Mouse (Mus musculus) heart, postnatal 10 days (tissue): ENCODE results near the gene Mesp2. TPM values are rescaled to one million over a fixed set of nuclear protein-coding genes. Genes with fewer than 3 reads are reported as not detected.

Experiments
- DNase-seq, 2 experiments: peaks; one replicate each; pipeline ENCODE4 v3.0.0; 2021
- intact Hi-C: fragments of 180-260 bp; cut with DNase I; formaldehyde crosslinking; loops from one replicate; pipeline ENCODE4 v1.15.1; 2025
- total RNA-seq, 2 experiments: library from RNA; stranded (reverse); gene quantifications; 2 replicates each; pipeline ENCODE4 v1.2.3; 2021

Mesp2 gene
- total RNA-seq, 2 experiments from 2014 or later = 0.12 to 0.40 TPM

DNA sequence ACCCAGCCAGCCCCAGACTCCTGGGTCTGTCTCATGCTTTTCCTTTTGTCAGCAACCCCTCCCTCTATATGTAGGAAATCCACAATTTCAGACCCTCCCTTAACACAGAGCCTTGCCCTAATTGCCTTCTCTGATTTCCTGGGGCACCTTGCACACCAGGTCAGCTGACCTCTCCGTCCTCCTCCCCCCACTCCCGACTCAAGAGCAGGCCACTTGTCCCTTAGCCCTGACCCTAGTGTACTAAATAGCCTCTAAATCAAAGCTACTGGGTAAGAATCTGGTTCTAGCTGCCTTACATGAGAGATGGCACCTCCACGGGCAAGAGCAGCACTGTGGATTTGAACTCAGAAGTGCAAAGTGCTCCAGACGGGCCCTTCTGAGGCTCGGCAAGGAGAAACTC lies 8.5 kb upstream of the Mesp2 start:
- DNase-seq = no peak
- intact Hi-C loops = loop anchor here (10.0 kb wide), 2 partner anchors 193 to 283 kb away; no protein-coding TSS in a partner anchor

GRCm38 (mm10) chr7:79803887-79804286 lies 6.6 kb upstream of the Mesp2 start:
- DNase-seq = peak; percentile 52 to 60
- intact Hi-C loops = loop anchor here (10.0 kb wide), 2 partner anchors 191 to 281 kb away; no protein-coding TSS in a partner anchor

GRCm38 (mm10) chr7:79808561-79808960 lies 2.0 kb upstream of the Mesp2 start:
- intact Hi-C loops = loop anchor here (5.0 to 10.0 kb wide), 3 partner anchors 49 to 276 kb away; no protein-coding TSS in a partner anchor
- DNase-seq = no peak

- no peak for DNase-seq
- intact Hi-C loops = no loop called here
Observed at GRCm38 (mm10) chr7:79813409-79813808, 2.9 kb downstream of the Mesp2 start.

DNA sequence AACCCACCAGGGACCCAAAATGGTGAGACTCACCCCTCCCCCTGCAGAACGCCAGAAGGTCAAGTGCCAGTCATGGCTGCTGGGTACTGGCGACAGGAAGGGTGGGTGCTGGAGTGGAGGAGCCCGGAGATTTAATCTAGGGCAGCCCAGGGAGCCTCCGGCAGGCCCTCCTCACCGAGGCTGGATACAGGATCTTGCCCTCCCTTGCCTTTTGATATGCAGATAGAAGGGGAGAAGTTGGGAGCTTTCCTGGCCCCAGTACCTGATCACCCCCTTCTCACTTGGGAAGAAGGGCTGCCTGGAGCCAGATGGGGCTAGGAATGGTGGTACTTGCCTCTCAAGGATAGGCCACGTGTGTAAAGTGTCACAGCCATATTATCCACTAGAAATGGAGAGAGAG lies 7.8 kb downstream of the Mesp2 start:
- DNase-seq = no peak
- intact Hi-C loops = no loop called here

- intact Hi-C loops = no loop called here
- DNase-seq = no peak
Observed at GRCm38 (mm10) chr7:79819515-79819914, 9.0 kb downstream of the Mesp2 start.

GRCm38 (mm10) chr7:79819996-79820395 lies 9.5 kb downstream of the Mesp2 start:
- intact Hi-C loops = no loop called here
- DNase-seq = no peak

DNA sequence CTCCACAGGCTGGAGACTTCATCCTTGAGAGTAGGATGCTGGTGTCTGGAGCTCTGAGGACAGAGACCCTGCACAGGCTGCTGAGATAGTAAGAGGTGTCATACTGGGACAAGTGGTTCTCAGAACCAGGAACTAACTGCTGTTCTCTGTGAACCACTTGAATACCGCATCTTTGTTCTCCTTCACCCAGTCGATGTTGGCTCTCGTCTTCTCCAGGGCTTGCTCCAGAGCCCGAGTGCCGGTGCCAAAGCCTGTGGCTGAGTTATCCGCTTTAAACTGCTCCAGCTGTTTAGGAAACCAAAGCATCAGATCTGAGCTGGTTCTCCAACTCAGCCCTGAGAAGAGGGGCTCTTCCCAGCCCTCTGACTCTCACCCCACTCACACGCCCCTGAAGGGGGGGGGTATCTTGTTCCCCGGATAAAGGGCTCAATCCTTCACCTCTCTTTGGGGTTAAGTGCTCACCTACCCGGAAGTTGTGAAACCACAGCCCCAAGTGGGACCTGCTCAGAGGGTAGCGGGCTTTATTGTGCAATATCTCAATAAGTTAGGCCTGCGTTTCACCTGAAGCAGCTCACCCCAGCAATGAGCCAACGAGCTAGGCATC lies 11.7 kb downstream of the Mesp2 start:
- intact Hi-C loops = no loop called here
- DNase-seq = no peak

- intact Hi-C loops = no loop called here
- DNase-seq = no peak
Observed at GRCm38 (mm10) chr7:79828341-79828740, 17.8 kb downstream of the Mesp2 start.

- no peak for DNase-seq
- intact Hi-C loops = no loop called here
Observed at GRCm38 (mm10) chr7:79831145-79831544, 20.6 kb downstream of the Mesp2 start.

GRCm38 (mm10) chr7:79831585-79831984 lies 21.1 kb downstream of the Mesp2 start:
- intact Hi-C loops = no loop called here

DNA sequence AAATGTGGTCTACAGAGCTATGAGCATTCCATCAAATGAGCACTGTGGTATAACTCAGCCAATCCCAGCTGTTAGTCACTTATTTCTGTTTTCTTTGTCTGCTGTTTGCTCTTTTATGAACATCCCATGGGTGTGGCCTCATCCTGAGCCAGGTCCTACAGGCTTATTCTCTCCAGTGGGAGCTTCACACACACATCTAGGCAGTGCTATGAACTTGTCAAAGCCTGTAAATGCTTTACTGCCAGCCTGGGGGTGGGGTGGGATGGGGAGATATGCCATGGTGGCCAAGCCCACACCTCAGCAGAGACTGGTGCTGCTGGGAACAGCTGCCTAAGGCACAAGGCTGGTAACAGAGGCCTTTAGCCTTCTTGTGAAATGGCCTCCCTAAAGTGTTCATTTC lies 22.5 kb downstream of the Mesp2 start:
- intact Hi-C loops = no loop called here
- DNase-seq = no peak

More at GRCm38 (mm10) chr7:79831585-79831984, 21.1 kb downstream of the Mesp2 start:
- peak; percentile 46 to 51 for DNase-seq

GRCm38 (mm10) chr7:79835196-79835595 lies 24.7 kb downstream of the Mesp2 start:
- intact Hi-C loops = no loop called here
- DNase-seq = no peak

DNA sequence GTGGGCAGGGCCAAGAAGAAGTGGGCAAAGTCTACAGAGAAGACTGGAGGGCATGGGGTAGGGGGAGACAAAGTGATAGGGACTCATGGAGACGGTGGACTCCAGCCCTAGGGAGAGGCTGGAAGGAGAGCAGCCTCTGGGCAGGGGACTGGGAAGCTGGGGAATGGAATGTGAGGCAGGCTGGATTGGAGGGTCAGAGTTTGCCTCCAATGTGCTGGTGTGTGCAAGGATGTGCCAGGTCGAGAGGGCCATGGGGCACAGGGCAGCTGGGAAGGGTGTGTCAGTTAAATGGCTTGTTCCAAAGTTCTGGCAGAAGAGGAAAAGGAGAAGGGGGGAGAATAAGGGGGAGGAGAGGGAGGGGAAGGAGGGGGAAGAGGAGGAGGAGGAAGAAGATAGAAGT lies 26.7 kb downstream of the Mesp2 start:
- intact Hi-C loops = no loop called here
- no peak for DNase-seq

DNA sequence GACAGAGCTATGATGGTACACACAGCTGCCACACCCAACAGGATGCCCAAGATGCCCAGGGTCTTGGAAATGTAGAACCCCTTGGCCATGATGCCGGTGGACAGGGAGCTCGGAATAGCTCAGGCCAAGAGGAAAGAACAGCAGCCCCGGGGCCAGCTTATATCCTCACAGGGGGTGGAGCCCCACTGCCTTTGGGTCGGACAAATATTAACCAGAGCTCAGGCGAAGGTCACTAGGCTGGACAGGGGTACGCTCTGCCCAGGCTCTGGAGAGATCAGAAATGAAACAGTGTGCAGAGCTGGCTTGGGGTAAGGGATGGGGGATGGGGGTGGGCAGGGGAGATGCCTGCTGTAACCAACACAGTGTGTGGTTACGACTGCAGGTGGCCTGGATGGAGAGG lies 31.6 kb downstream of the Mesp2 start:
- no peak for DNase-seq
- intact Hi-C loops = no loop called here

DNA sequence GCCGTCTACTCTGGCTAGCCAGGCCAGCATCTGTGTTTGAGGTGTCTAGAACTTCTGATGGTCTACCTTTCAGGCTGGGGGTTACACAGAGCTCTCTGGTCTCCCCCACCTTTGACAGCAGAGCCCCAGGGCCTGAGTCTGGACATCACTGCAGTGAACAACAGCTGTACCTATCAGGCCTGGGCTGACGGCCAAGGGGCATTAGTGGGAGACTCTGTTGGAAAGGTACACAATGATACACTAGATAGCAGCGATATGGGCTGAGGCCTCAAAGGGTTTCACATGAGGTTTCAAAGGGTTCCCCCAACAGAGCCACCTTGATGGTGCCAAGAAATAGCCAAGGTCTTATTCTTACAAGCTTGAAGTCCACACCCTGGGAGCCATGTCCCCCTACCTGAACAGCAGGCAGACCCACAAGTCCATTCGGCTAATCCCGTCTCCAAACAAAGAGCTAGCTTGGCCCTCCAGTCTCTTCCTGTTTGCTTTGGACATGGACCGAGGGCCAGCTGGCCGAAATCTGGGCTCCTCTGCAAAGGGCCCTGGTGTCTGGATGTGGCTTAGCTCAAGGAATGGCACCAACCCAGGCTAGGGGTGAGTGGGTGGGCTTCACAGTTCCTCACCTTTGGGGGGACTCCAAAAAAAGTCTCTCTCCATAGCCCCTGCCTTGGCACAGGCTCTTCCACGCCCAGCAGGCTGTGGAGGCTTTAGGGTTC lies 33.7 kb downstream of the Mesp2 start:
- intact Hi-C loops = no loop called here
- peak; percentile 72 to 79 for DNase-seq

DNA sequence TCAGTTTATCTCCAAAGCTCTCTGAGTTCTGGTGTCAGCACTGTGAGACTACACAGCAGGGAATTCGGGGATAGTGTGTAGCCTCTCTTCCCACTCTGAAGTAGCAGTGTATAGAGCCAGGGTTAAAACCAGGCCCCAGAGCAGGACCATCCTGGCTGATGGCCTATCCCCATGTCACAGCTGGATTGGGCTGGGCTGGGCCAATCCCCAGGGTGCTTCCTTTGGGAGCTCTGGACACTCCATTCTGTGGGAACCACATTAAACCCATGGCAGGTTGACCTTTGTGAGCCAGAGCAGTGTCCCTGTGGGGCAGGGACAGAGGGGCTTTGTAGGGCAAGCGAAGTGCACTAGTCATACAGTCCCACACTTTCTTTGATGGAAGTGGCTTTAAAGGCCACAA lies 35.8 kb downstream of the Mesp2 start:
- intact Hi-C loops = no loop called here
- peak in 1 of 2 experiments; percentile 44 for DNase-seq

DNA sequence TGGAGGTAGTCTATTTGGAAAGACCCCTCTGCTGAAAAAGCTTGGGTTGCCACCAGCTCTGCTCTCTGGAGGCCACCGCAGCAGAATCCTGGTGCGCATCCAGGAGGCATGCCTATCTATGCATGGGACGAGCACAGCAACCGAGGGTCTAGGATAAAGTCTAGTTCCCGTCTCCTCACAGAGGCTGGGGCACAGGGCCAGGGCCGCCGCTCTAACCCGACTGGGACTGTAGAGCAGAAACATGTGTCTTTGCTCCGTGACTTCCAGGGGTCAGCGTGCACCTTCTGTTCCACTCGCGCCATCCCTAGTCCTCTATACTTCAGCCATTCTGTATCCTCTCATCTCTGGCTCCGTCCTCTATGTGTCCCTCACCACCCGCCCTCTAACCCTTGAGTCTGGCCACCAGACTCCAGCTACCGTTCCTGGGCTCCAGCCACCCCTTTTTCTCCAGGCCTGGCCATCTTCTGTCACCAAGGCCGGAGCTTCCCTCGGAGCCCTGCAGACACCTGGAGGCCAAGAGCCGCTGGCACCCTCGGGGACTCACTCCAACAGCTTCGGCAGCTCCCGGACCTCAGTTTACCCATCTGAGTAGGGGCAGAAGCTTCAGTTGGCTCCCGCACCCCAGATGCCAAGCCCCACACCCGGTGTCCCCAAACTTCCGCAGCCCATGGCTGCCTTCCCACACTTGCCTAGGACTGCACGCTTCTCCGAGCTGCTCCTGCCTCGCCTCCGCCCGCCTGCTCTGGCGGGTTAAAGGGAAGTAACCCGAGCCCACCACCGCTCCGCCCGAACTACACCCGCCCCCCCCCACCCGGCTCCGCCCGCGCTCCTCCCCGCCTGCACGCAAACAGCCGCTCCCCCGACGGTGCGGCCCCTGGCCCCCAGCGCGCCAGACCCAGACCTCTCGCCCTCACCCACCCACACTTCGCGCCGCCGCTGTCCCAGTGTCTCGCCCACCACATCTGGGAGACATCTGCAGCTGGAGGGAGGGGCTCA lies 37.2 kb downstream of the Mesp2 start:
- DNase-seq = peak; percentile 46 to 58
- intact Hi-C loops = no loop called here

GRCm38 (mm10) chr7:79856305-79856704 lies 45.8 kb downstream of the Mesp2 start:
- no peak for DNase-seq
- intact Hi-C loops = loop anchor here (5.0 kb wide), 1 partner anchor 49 kb away; no protein-coding TSS in a partner anchor

DNA sequence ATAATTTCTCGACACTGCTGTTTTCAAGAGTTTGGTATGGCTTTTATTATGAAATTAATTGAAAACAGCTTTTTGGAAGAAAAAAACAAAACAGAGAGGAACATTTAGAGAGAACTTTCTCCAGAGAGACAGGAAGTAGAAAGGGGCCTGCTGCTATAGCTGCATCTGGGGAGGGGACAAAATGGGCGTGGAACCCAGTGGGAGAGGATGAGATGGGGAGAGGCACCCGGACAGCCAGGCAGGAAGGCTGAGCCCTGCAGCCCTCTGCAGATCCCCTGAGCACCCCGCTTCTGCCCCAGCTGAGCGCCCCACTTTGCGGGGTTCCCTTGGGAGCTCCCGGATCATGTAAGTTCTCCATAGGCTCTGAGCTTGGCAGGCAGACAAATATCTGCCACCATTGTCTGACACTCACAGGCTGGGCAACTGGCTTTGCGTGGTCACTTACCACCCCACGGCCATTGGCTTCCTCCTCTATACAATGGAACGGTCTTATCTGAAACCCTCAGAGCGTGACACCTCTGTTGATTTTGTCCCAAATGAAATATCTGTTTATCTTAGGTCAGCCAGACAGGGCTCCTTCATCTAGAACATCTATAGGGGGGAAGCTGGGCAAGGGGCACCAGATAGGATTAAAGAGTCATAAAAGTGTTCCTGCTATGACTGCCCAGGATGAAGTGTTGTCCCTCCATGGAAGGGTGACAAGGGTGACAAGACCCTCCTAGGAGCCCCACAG lies 47.8 kb downstream of the Mesp2 start:
- intact Hi-C loops = loop anchor here (5.0 kb wide), 1 partner anchor 51 kb away; no protein-coding TSS in a partner anchor
- DNase-seq = peak; percentile 49 to 57
